7 mouse cellular contexts compared by ENCODE assay signal in the genomic region with DNA sequence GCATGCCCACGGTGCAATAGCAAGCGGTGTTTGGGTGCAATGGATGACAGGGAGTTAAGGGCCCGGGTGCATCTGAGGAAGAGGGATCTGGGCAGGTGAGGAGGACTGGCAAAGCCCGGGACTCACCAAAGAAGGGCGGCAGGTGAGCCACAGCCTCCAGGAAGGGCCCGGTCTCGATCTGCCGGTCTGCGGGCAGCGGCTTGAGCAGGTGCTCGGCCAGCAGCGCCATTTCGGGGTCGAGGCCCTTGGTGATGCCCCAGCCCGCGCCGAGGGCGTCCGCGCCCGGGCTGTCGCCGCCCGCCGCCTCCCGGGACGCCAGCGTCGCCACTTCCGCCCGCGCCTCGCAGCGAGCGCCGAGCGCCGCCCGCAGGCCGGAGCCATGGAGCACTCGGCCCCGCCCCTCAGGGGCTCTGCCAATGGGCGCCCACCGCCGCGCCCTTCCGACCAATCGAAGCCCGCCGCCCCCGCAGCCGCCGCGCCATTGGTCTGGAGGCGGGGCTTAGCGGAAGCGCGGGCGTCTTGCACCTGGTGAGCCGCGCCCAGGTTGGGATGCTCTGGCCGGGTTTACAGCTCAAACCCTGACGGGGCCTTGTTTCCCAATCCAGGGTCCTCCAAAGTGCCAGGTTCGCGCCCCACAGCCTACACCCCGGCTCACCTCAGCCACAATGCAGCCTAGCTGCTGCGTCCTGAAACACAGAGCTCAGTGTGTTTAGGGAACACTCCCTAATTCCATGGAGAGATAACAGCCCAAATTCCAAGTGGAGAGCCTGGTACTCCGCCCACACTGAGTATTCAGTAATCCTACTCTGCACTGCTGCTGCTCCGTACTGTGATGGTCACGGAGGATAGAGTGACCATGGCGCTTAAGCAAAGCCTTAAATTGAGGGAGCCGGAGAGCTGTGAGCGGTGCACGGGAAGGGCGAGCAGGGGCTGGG. TPM values are rescaled to one million over a fixed set of nuclear protein-coding genes. Genes with fewer than 3 reads are reported as not detected.
DNase-seq lines count a peak whose midpoint lies in the region; ATAC-seq lines count a peak whose summit lies in the region.

A gene (minus strand): TSS at position 352 of the 935 bp plus-strand sequence.

- H3K9me3 ChIP-seq in embryonic facial prominence, embryonic 10.5 days: no peaks in the 10 kb centered on the region
- no peaks in the 10 kb centered on the region for H3K9me3 ChIP-seq in limb, embryonic 10.5 days (replicated peaks)
- no peaks in the 10 kb centered on the region for H3K9me3 ChIP-seq in midbrain, embryonic 13.5 days

- H3K27ac ChIP-seq in embryonic facial prominence, embryonic 10.5 days (replicated peaks): peak within 1 kb of the TSS; percentile 87
- H3K27ac ChIP-seq in limb, embryonic 10.5 days: peak within 1 kb of the TSS; percentile 89
- H3K27ac ChIP-seq in midbrain, embryonic 13.5 days: no peak within 1 kb of the TSS

- peaks cover 36% of the 10 kb centered on the region for H3K4me1 ChIP-seq in embryonic facial prominence, embryonic 10.5 days
- H3K4me1 ChIP-seq in limb, embryonic 10.5 days: peaks cover 36% of the 10 kb centered on the region
- peaks cover 26% of the 10 kb centered on the region for H3K4me1 ChIP-seq in midbrain, embryonic 13.5 days (replicated peaks)

- H3K9ac ChIP-seq in midbrain, embryonic 13.5 days (replicated peaks): peak within 1 kb of the TSS; percentile 92

- ATAC-seq in granulocyte monocyte progenitor cell, adult 5-6 weeks (replicated peaks; ENCODE audit: poor library complexity, severe bottlenecking): peak; percentile 93
- ATAC-seq in midbrain, embryonic 13.5 days: peak; percentile 97

- DNase-seq in adrenal gland, postnatal 10 days: peak; percentile 94
- peak; percentile 95 for DNase-seq in embryonic facial prominence, embryonic 10.5 days (ENCODE audit: low spot score)
- DNase-seq in kidney, adult 11 months: peak; percentile 89
- peak; percentile 95 for DNase-seq in limb, embryonic 10.5 days (ENCODE audit: low spot score)
- peak; percentile 94 for DNase-seq in spleen, adult 12 weeks (ENCODE audit: low spot score)

- H3K4me3 ChIP-seq in embryonic facial prominence, embryonic 10.5 days: peak within 1 kb of the TSS; percentile 79
- H3K4me3 ChIP-seq in limb, embryonic 10.5 days: peak within 1 kb of the TSS; percentile 75
- peak within 1 kb of the TSS; percentile 78 for H3K4me3 ChIP-seq in midbrain, embryonic 13.5 days (replicated peaks)

- H3K4me2 ChIP-seq in midbrain, embryonic 13.5 days (replicated peaks): peak within 1 kb of the TSS; percentile 89

- 3% methylated on average over 75 of the region's 75 CpGs for WGBS in embryonic facial prominence, embryonic 10.5 days
- WGBS in limb, embryonic 10.5 days: 4% methylated on average over 75 of the region's 75 CpGs
- 4% methylated on average over 75 of the region's 75 CpGs for WGBS in midbrain, embryonic 13.5 days

- H3K36me3 ChIP-seq in embryonic facial prominence, embryonic 10.5 days (replicated peaks): no peaks in the 10 kb centered on the region
- H3K36me3 ChIP-seq in limb, embryonic 10.5 days: no peaks in the 10 kb centered on the region
- H3K36me3 ChIP-seq in midbrain, embryonic 13.5 days: no peaks in the 10 kb centered on the region

- H3K27me3 ChIP-seq in embryonic facial prominence, embryonic 10.5 days (replicated peaks; ENCODE audit: low read depth, poor library complexity, severe bottlenecking): peaks cover 17% of the 10 kb centered on the region
- peaks cover 21% of the 10 kb centered on the region for H3K27me3 ChIP-seq in limb, embryonic 10.5 days (ENCODE audit: low read depth, poor library complexity, severe bottlenecking)
- no peaks in the 10 kb centered on the region; the same call in 1 of the 2 replicates for H3K27me3 ChIP-seq in midbrain, embryonic 13.5 days

RNA-seq across cellular contexts. Expression of the gene that starts here (rescaled TPM):
- total RNA-seq in adrenal gland, postnatal 10 days (2021): 10 to 100 TPM; 31.2 to 38.3 TPM
- 75.1 and 79.0 TPM in 2 replicates for polyA plus RNA-seq in embryonic facial prominence, embryonic 10.5 days (2016; fragmentation: Nextera tagmentation; extraction: Ambion mirVana)
- total RNA-seq in granulocyte monocyte progenitor cell, adult 5-6 weeks (2014; fragmentation: Nextera tagmentation): 85.6 and 87.2 TPM in 2 replicates
- total RNA-seq in granulocyte monocyte progenitor cell, adult 5-6 weeks (2017): 21.8 and 30.8 TPM in 2 replicates
- polyA plus RNA-seq in limb, embryonic 10.5 days (2016; fragmentation: Nextera tagmentation; extraction: Ambion mirVana): 65.4 and 78.6 TPM in 2 replicates
- polyA plus RNA-seq in midbrain, embryonic 13.5 days (2015; fragmentation: Nextera tagmentation; extraction: Ambion mirVana): 41.1 and 43.2 TPM in 2 replicates
